Mouse (Mus musculus): ENCODE results near the gene Acsbg2. TPM values are rescaled to one million over a fixed set of nuclear protein-coding genes. Genes with fewer than 3 reads are reported as not detected.

Acsbg2 gene
- polyA plus RNA-seq, 1 experiment from 2014 or later, result not detected

- Histone ChIP-seq H3K27me3 (ENCODE audit: poor library complexity, severe bottlenecking) (no peaks in the 10 kb centered on the region), H3K9me3 (peaks cover 7% of the 10 kb centered on the region; the same call in 1 of the 2 replicates), H3K4me1 (no peaks in the 10 kb centered on the region), H3K36me3 (replicated peaks) (peaks cover 73% of the 10 kb centered on the region), H3K27ac (no peak overlapping the region), H3K4me3 (no peak overlapping the region)
- WGBS, result 95% methylated on average over 2 of the region's 2 CpGs
- no peak for DNase-seq (ENCODE audit: extremely low spot score, low spot score)
Observed at GRCm38 (mm10) chr17:56890018-56890417, 15.8 kb upstream of the Acsbg2 start.

GRCm38 (mm10) chr17:56888050-56888449, 13.8 kb upstream of the Acsbg2 start:
- 93% methylated on average over 2 of the region's 3 CpGs for WGBS

GRCm38 (mm10) chr17:56884809-56885208, 10.6 kb upstream of the Acsbg2 start:
- DNase-seq (ENCODE audit: extremely low spot score, low spot score), result no peak
- Histone ChIP-seq H3K27ac (no peak overlapping the region), H3K27me3 (ENCODE audit: poor library complexity, severe bottlenecking) (no peaks in the 10 kb centered on the region), H3K4me1 (no peaks in the 10 kb centered on the region; the same call in 1 of the 2 replicates), H3K4me3 (no peak overlapping the region), H3K9me3 (peaks cover 3% of the 10 kb centered on the region), H3K36me3 (replicated peaks) (peaks cover 22% of the 10 kb centered on the region)
- 94% methylated on average over 17 of the region's 17 CpGs for WGBS

More at GRCm38 (mm10) chr17:56888050-56888449, 13.8 kb upstream of the Acsbg2 start:
- Histone ChIP-seq H3K27ac (no peak overlapping the region), H3K4me3 (no peak overlapping the region), H3K36me3 (replicated peaks) (peaks cover 54% of the 10 kb centered on the region), H3K4me1 (no peaks in the 10 kb centered on the region; the same call in 1 of the 2 replicates), H3K27me3 (ENCODE audit: poor library complexity, severe bottlenecking) (no peaks in the 10 kb centered on the region), H3K9me3 (peaks cover 10% of the 10 kb centered on the region)
- no peak for DNase-seq (ENCODE audit: extremely low spot score, low spot score)

- no peak for DNase-seq (ENCODE audit: extremely low spot score, low spot score)
- no peak overlapping the region for H3K27ac ChIP-seq
- no peak overlapping the region for H3K4me3 ChIP-seq
- H3K9me3 ChIP-seq, result peaks cover 3% of the 10 kb centered on the region
- no peaks in the 10 kb centered on the region for H3K27me3 ChIP-seq (ENCODE audit: poor library complexity, severe bottlenecking)
- WGBS, result 86% methylated on average over 5 of the region's 5 CpGs
- no peaks in the 10 kb centered on the region; the same call in 1 of the 2 replicates for H3K4me1 ChIP-seq
- H3K36me3 ChIP-seq (replicated peaks), result peaks cover 17% of the 10 kb centered on the region
Observed at GRCm38 (mm10) chr17:56884331-56884730, 10.1 kb upstream of the Acsbg2 start.

- Histone ChIP-seq H3K4me1 (no peaks in the 10 kb centered on the region; the same call in 1 of the 2 replicates), H3K36me3 (replicated peaks) (peaks cover 10% of the 10 kb centered on the region), H3K9me3 (peaks cover 3% of the 10 kb centered on the region; the same call in 1 of the 2 replicates), H3K27ac (no peak overlapping the region), H3K4me3 (no peak overlapping the region), H3K27me3 (ENCODE audit: poor library complexity, severe bottlenecking) (no peaks in the 10 kb centered on the region)
- 52% methylated on average over 17 of the region's 17 CpGs for WGBS
- DNase-seq (ENCODE audit: extremely low spot score, low spot score), result no peak
Observed at GRCm38 (mm10) chr17:56883612-56884011, 9.4 kb upstream of the Acsbg2 start.

- no peak overlapping the region for H3K4me3 ChIP-seq
- no peaks in the 10 kb centered on the region for H3K4me1 ChIP-seq
- H3K9me3 ChIP-seq, result no peaks in the 10 kb centered on the region
- H3K36me3 ChIP-seq (replicated peaks), result no peaks in the 10 kb centered on the region
- DNase-seq (ENCODE audit: extremely low spot score, low spot score), result no peak
- 92% methylated on average over 19 of the region's 19 CpGs for WGBS
- H3K27me3 ChIP-seq (ENCODE audit: poor library complexity, severe bottlenecking), result no peaks in the 10 kb centered on the region
- H3K27ac ChIP-seq, result no peak overlapping the region
Observed at GRCm38 (mm10) chr17:56877426-56877825, 3.2 kb upstream of the Acsbg2 start.

- 71% methylated on average over 8 of the region's 8 CpGs for WGBS
- Histone ChIP-seq H3K9me3 (no peaks in the 10 kb centered on the region), H3K36me3 (replicated peaks) (no peaks in the 10 kb centered on the region), H3K27ac (no peak overlapping the region), H3K4me3 (no peak overlapping the region), H3K27me3 (ENCODE audit: poor library complexity, severe bottlenecking) (no peaks in the 10 kb centered on the region), H3K4me1 (no peaks in the 10 kb centered on the region)
- no peak for DNase-seq (ENCODE audit: extremely low spot score, low spot score)
Observed at GRCm38 (mm10) chr17:56876981-56877380, 2.7 kb upstream of the Acsbg2 start.

- no peaks in the 10 kb centered on the region for H3K27me3 ChIP-seq (ENCODE audit: poor library complexity, severe bottlenecking)
- 86% methylated on average over 3 of the region's 3 CpGs for WGBS
- H3K4me1 ChIP-seq, result no peaks in the 10 kb centered on the region
- no peaks in the 10 kb centered on the region for H3K9me3 ChIP-seq
- no peaks in the 10 kb centered on the region for H3K36me3 ChIP-seq (replicated peaks)
- H3K4me3 ChIP-seq, result no peak overlapping the region
- DNase-seq (ENCODE audit: extremely low spot score, low spot score), result no peak
- H3K27ac ChIP-seq, result no peak overlapping the region
Observed at GRCm38 (mm10) chr17:56876465-56876864, 2.2 kb upstream of the Acsbg2 start.

- no peaks in the 10 kb centered on the region for H3K36me3 ChIP-seq (replicated peaks)
- no peaks in the 10 kb centered on the region for H3K4me1 ChIP-seq
- no peak within 1 kb of the TSS for H3K4me3 ChIP-seq
- no peak for DNase-seq (ENCODE audit: extremely low spot score, low spot score)
- 89% methylated on average over 12 of the region's 12 CpGs for WGBS
- H3K9me3 ChIP-seq, result no peaks in the 10 kb centered on the region
- no peak within 1 kb of the TSS for H3K27ac ChIP-seq
- H3K27me3 ChIP-seq (ENCODE audit: poor library complexity, severe bottlenecking), result no peaks in the 10 kb centered on the region
Observed at GRCm38 (mm10) chr17:56874936-56875651, 847 bp upstream of the Acsbg2 start, which contains the start of gene 1700061G19Rik. Gene 1700061G19Rik, plus strand, starts transcription at chr17:56875477.

GRCm38 (mm10) chr17:56872512-56872911, 1.7 kb downstream of the Acsbg2 start:
- Histone ChIP-seq H3K27me3 (ENCODE audit: poor library complexity, severe bottlenecking) (no peaks in the 10 kb centered on the region), H3K4me3 (no peak overlapping the region), H3K27ac (no peak overlapping the region), H3K36me3 (replicated peaks) (no peaks in the 10 kb centered on the region), H3K9me3 (peaks cover 3% of the 10 kb centered on the region; the same call in 1 of the 2 replicates), H3K4me1 (no peaks in the 10 kb centered on the region)
- DNase-seq (ENCODE audit: extremely low spot score, low spot score), result no peak
- WGBS, result 80% methylated on average over 7 of the region's 7 CpGs

- peaks cover 11% of the 10 kb centered on the region for H3K9me3 ChIP-seq
- no peak overlapping the region for H3K4me3 ChIP-seq
- DNase-seq (ENCODE audit: extremely low spot score, low spot score), result no peak
- H3K27me3 ChIP-seq (ENCODE audit: poor library complexity, severe bottlenecking), result no peaks in the 10 kb centered on the region
- no peaks in the 10 kb centered on the region for H3K36me3 ChIP-seq (replicated peaks)
- WGBS, result 82% methylated on average over 8 of the region's 8 CpGs
- H3K27ac ChIP-seq, result no peak overlapping the region
- no peaks in the 10 kb centered on the region for H3K4me1 ChIP-seq
Observed at GRCm38 (mm10) chr17:56871767-56872166, 2.5 kb downstream of the Acsbg2 start.

- peaks cover 18% of the 10 kb centered on the region for H3K9me3 ChIP-seq
- no peaks in the 10 kb centered on the region for H3K27me3 ChIP-seq (ENCODE audit: poor library complexity, severe bottlenecking)
- WGBS, result 79% methylated on average over 15 of the region's 15 CpGs
- no peak overlapping the region for H3K27ac ChIP-seq
- no peaks in the 10 kb centered on the region for H3K36me3 ChIP-seq (replicated peaks)
- H3K4me3 ChIP-seq, result no peak overlapping the region
- DNase-seq (ENCODE audit: extremely low spot score, low spot score), result no peak
- H3K4me1 ChIP-seq, result no peaks in the 10 kb centered on the region
Observed at GRCm38 (mm10) chr17:56870287-56870953, 3.8 kb downstream of the Acsbg2 start.

- H3K27me3 ChIP-seq (ENCODE audit: poor library complexity, severe bottlenecking), result no peaks in the 10 kb centered on the region
- peaks cover 18% of the 10 kb centered on the region for H3K9me3 ChIP-seq
- no peaks in the 10 kb centered on the region for H3K36me3 ChIP-seq (replicated peaks)
- no peak for DNase-seq (ENCODE audit: extremely low spot score, low spot score)
- no peak overlapping the region for H3K4me3 ChIP-seq
- no peak overlapping the region for H3K27ac ChIP-seq
- WGBS, result 62% methylated on average over 9 of the region's 9 CpGs
- no peaks in the 10 kb centered on the region for H3K4me1 ChIP-seq
Observed at GRCm38 (mm10) chr17:56869481-56869977, 4.7 kb downstream of the Acsbg2 start.
